Mouse (Mus musculus) CH12.LX (cell line): ENCODE measurements around the gene Xrcc4. TPM values are rescaled to one million over a fixed set of nuclear protein-coding genes. Genes with fewer than 3 reads are reported as not detected.

Experiments used
- DNase-seq: peaks from one replicate; pipeline ENCODE4 v3.0.0-alpha.2; 2013; ENCODE audit errors: extremely low read depth
- H3K27ac ChIP-seq: 2 replicates; pipeline ENCODE4 v1.5.1; 2012; ENCODE audit warnings: low read depth, mild to moderate bottlenecking, control low read depth, moderate library complexity; ENCODE audit not compliant: insufficient read depth
- H3K27me3 ChIP-seq: replicated peaks from 2 replicates; pipeline ENCODE3; 2012; ENCODE audit warnings: inconsistent platforms
- H3K36me3 ChIP-seq, 2 experiments: replicated peaks in 1 of 2; 2 replicates each; pipeline versions ENCODE3 to v1.6.1; 2012; ENCODE audit warnings: inconsistent platforms in 1 of 2, low read length in 1 of 2, mild to moderate bottlenecking in 1 of 2, mixed read lengths in 1 of 2, moderate library complexity in 1 of 2; ENCODE audit not compliant: control insufficient read depth in 1 of 2, insufficient read depth in 1 of 2
- H3K4me1 ChIP-seq, 2 experiments: 2 replicates each; pipeline ENCODE4 v1.6.1; 2012; ENCODE audit warnings: inconsistent platforms in 1 of 2, moderate library complexity in 1 of 2; ENCODE audit not compliant: insufficient read depth in 2 of 2, control insufficient read depth in 1 of 2
- H3K4me2 ChIP-seq: 2 replicates; pipeline ENCODE4 v1.6.1; 2012; ENCODE audit warnings: low read depth, mild to moderate bottlenecking, control low read depth; ENCODE audit not compliant: poor library complexity, insufficient read depth, severe bottlenecking
- H3K4me3 ChIP-seq, 3 experiments: fragments of 150-350 bp in 1 of 3; sonication (generic) in 1 of 3; replicated peaks in 1 of 3; 2 replicates each; pipeline versions ENCODE3 to v1.5.1; 2011 to 2012; ENCODE audit warnings: low read depth in 2 of 3, low read length in 2 of 3, mild to moderate bottlenecking in 2 of 3, moderate library complexity in 2 of 3, control low read depth in 1 of 3, improper control_type of control experiment in 1 of 3, inconsistent platforms in 1 of 3, mixed read lengths in 1 of 3; ENCODE audit not compliant: poor library complexity in 1 of 3
- H3K79me2 ChIP-seq: replicated peaks from 2 replicates; pipeline ENCODE4 v1.6.1; 2012; ENCODE audit warnings: mild to moderate bottlenecking, moderate library complexity; ENCODE audit not compliant: control insufficient read depth, poor library complexity, insufficient read depth, severe bottlenecking; ENCODE audit errors: extremely low read depth
- H3K9ac ChIP-seq: 2 replicates; pipeline ENCODE4 v1.6.1; 2012; ENCODE audit warnings: low read depth, mild to moderate bottlenecking, control low read depth, moderate library complexity; ENCODE audit not compliant: insufficient read depth
- H3K9me3 ChIP-seq: replicated peaks from 2 replicates; pipeline ENCODE3; 2012; ENCODE audit warnings: low read length, inconsistent platforms, mixed read lengths
- CHD1 ChIP-seq: IDR thresholded peaks from 2 replicates; pipeline ENCODE4 v1.6.1; 2012; ENCODE audit warnings: low read depth, low read length, improper control_type of control experiment, inconsistent platforms
- CTCF ChIP-seq, 2 experiments: IDR thresholded peaks in 1 of 2; conservative IDR thresholded peaks in 1 of 2; 2 replicates each; pipeline ENCODE4 v1.5.1; 2011 to 2012; ENCODE audit warnings: low read depth in 2 of 2, low read length in 2 of 2, improper control_type of control experiment in 1 of 2, inconsistent platforms in 1 of 2, mild to moderate bottlenecking in 1 of 2, moderate library complexity in 1 of 2
- E2F4 ChIP-seq: IDR thresholded peaks from 2 replicates; pipeline ENCODE4 v1.6.1; 2011; ENCODE audit warnings: low read depth, low read length, improper control_type of control experiment; ENCODE audit not compliant: insufficient replicate concordance
- GABPA ChIP-seq: IDR thresholded peaks from 2 replicates; pipeline ENCODE4 v1.6.1; 2012; ENCODE audit warnings: low read depth, low read length, improper control_type of control experiment, inconsistent platforms; ENCODE audit not compliant: insufficient replicate concordance
- HCFC1 ChIP-seq: IDR thresholded peaks from 2 replicates; pipeline ENCODE4 v1.6.1; 2012; ENCODE audit warnings: low read depth, mild to moderate bottlenecking, inconsistent platforms, low read length, improper control_type of control experiment
- IRF4 ChIP-seq: IDR thresholded peaks from 2 replicates; pipeline ENCODE4 v1.6.1; 2014; ENCODE audit warnings: low read depth, mild to moderate bottlenecking, inconsistent platforms, low read length, improper control_type of control experiment
- JUN ChIP-seq: IDR thresholded peaks from 2 replicates; pipeline ENCODE4 v1.6.1; 2011; ENCODE audit warnings: low read depth, mild to moderate bottlenecking, low read length, improper control_type of control experiment, moderate library complexity; ENCODE audit not compliant: insufficient read depth
- JUND ChIP-seq: conservative IDR thresholded peaks from 2 replicates; pipeline ENCODE4 v1.6.1; 2011; ENCODE audit warnings: low read depth, low read length, improper control_type of control experiment
- KAT2A ChIP-seq: IDR thresholded peaks from 2 replicates; pipeline ENCODE4 v1.6.1; 2012; ENCODE audit warnings: low read length, improper control_type of control experiment, inconsistent platforms; ENCODE audit not compliant: insufficient replicate concordance
- MAFK ChIP-seq: IDR thresholded peaks from 2 replicates; pipeline ENCODE4 v1.6.1; 2011; ENCODE audit warnings: low read length, improper control_type of control experiment; ENCODE audit not compliant: insufficient replicate concordance
- MAX ChIP-seq: IDR thresholded peaks from 2 replicates; pipeline ENCODE4 v1.6.1; 2011; ENCODE audit warnings: low read length, improper control_type of control experiment
- MAZ ChIP-seq: IDR thresholded peaks from 2 replicates; pipeline ENCODE4 v1.6.1; 2012; ENCODE audit warnings: low read depth, mild to moderate bottlenecking, inconsistent platforms, low read length, improper control_type of control experiment, moderate library complexity
- MEF2A ChIP-seq: IDR thresholded peaks from 2 replicates; pipeline ENCODE4 v1.6.1; 2014; ENCODE audit warnings: low read depth, mild to moderate bottlenecking, inconsistent platforms, low read length, improper control_type of control experiment, borderline replicate concordance
- NRF1 ChIP-seq: IDR thresholded peaks from 2 replicates; pipeline ENCODE4 v1.6.1; 2014; ENCODE audit warnings: low read depth, mild to moderate bottlenecking, inconsistent platforms, low read length, improper control_type of control experiment, moderate library complexity
- POLR2AphosphoS2 ChIP-seq: IDR thresholded peaks from 2 replicates; pipeline ENCODE4 v1.6.1; 2011; ENCODE audit warnings: low read depth, low read length, improper control_type of control experiment
- RAD21 ChIP-seq: IDR thresholded peaks from 2 replicates; pipeline ENCODE4 v1.6.1; 2011; ENCODE audit warnings: low read depth, mild to moderate bottlenecking, low read length, improper control_type of control experiment, moderate library complexity
- SMC3 ChIP-seq: IDR thresholded peaks from 2 replicates; pipeline ENCODE4 v1.6.1; 2011; ENCODE audit warnings: low read depth, low read length, improper control_type of control experiment
- UBTF ChIP-seq: IDR thresholded peaks from 2 replicates; pipeline ENCODE4 v1.6.1; 2012; ENCODE audit warnings: low read depth, mild to moderate bottlenecking, inconsistent platforms, low read length, improper control_type of control experiment, moderate library complexity
- USF1 ChIP-seq: IDR thresholded peaks from 2 replicates; pipeline ENCODE4 v1.6.1; 2014; ENCODE audit warnings: low read depth, mild to moderate bottlenecking, inconsistent platforms, low read length, improper control_type of control experiment
- USF2 ChIP-seq: conservative IDR thresholded peaks from 2 replicates; pipeline ENCODE4 v1.6.1; 2011; ENCODE audit warnings: low read depth, low read length, improper control_type of control experiment
- ZKSCAN1 ChIP-seq: IDR thresholded peaks from 2 replicates; pipeline ENCODE4 v1.6.1; 2012; ENCODE audit warnings: low read depth, inconsistent platforms, low read length, improper control_type of control experiment, borderline replicate concordance
- dilution Hi-C: fragments of 300-500 bp; cut with MboI; formaldehyde crosslinking; loops from 2 replicates; pipeline ENCODE4 v1.14.3; 2020; ENCODE audit warnings: low sequenced_read_pairs; ENCODE audit not compliant: extremely low pct_unique_long_range_greater_than_20kb, extremely low pct_ligation_motif_present
- in situ Hi-C: fragments of 300-500 bp; cut with MboI; formaldehyde crosslinking; loops from 3 replicates; pipeline ENCODE4 v1.14.3; 2019; ENCODE audit warnings: low sequenced_read_pairs, low pct_ligation_motif_present, low pct_unique_long_range_greater_than_20kb, mixed read lengths
- polyA plus RNA-seq: library from polyadenylated mRNA; unstranded; fragments of >175 nt; gene quantifications from 2 replicates; pipeline ENCODE4 v1.2.1, GENCODE M21; 2012; ENCODE audit warnings: low read depth; ENCODE audit not compliant: insufficient read length
- total RNA-seq, 2 experiments: library from RNA; depleted of rRNA; stranded (reverse); fragments of 300-350 nt in 1 of 2; fragments of >200 nt in 1 of 2; gene quantifications; 2 replicates each; pipeline ENCODE4 v1.2.3; 2012 to 2014

The Xrcc4 gene
- total and polyA plus RNA-seq, 3 experiments: 6.2 to 19.6 (median 10.0) TPM

DNA sequence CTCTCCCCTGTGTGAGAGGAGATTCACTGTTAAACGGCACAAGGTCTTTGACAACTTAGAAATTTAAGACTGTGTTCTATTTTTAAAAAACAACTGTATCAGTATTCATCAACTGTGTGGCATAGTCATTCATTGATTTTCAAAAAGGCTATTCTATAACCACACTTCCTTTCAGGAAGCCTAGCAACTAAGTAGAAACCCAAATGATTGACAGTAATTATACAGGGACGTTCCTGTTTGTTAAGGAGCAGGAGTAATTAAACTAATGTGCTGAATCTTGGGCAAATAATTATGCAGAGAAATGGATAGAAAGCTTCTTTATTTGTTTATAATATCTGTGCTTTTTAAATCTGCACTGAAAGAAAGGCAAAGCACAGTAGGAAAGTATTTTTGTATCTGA lies 103.3 kb downstream of the Xrcc4 start:
- DNase-seq: no peak
- dilution Hi-C loops (no loop called here), in situ Hi-C loops (no loop called here)
- Histone ChIP-seq H3K9ac (no peak overlapping the region), H3K36me3 (peaks cover 0 to 1% of the 10 kb centered on the region in 2 experiments), H3K4me3 (no peak overlapping the region), H3K27me3 (no peaks in the 10 kb centered on the region), H3K4me1 (no peaks in the 10 kb centered on the region; a peak in 1 of 4 replicates), H3K27ac (no peak overlapping the region), H3K79me2 (no peaks in the 10 kb centered on the region), H3K4me2 (no peak overlapping the region), H3K9me3 (no peaks in the 10 kb centered on the region)
- no peak for TF ChIP-seq GABPA

GRCm38 (mm10) chr13:89970940-89971339 lies 118.5 kb downstream of the Xrcc4 start:
- Histone ChIP-seq H3K36me3 (no peaks in the 10 kb centered on the region), H3K4me2 (no peak overlapping the region), H3K4me3 (no peak overlapping the region), H3K79me2 (no peaks in the 10 kb centered on the region), H3K4me1 (no peaks in the 10 kb centered on the region), H3K27ac (no peak overlapping the region), H3K27me3 (no peaks in the 10 kb centered on the region), H3K9me3 (no peaks in the 10 kb centered on the region)
- no peak for DNase-seq
- dilution Hi-C loops: no loop called here
- TF ChIP-seq SMC3 (no peak), JUN (no peak), MAFK (no peak), MAZ (no peak), MEF2A (no peak), UBTF (no peak), MAX (no peak), POLR2AphosphoS2 (no peak), RAD21 (no peak), ZKSCAN1 (no peak), CTCF (conservative IDR thresholded peaks at IDR 0.05 in 1 of 2, IDR thresholded peaks at IDR 0.05 in 1 of 2; ENCODE audit: low read depth in 2 of 2, low read length in 2 of 2) (no peak), CHD1 (no peak), IRF4 (no peak), USF2 (no peak), KAT2A (no peak), E2F4 (no peak), NRF1 (no peak), HCFC1 (no peak), USF1 (no peak), JUND (no peak)
- TF ChIP-seq, all 38 proteins: peak for 0
- H3K9ac ChIP-seq: no peak overlapping the region
- in situ Hi-C loops: no loop called here
